Mouse (Mus musculus): ENCODE measurements at regions not wholly inside any gene's neighbourhood (a gene's known extent, or its start where the extent isn't known, plus 50 kb on each side); places are given as distances from the start of the nearest gene placed in this dataset.

DNA sequence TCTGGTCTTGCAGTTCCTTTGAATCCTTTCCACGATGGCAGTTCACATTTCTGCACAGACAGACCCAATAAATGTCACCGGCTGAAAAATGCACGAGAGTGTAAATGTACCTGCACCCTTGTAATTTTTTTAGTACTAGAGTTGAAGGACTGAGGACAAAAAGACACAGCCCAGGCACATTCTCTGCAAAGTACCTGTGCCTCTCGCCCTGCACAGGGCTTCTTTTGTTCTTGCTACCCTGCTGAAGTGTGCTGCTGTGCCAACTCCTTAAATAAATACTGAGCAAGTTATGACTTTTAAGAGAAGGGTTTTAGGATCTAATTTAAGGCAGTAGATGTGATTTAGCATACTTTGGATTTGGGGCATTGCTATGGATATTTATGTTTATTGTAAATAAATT, 118.5 kb upstream of the Mast4 start:
- WGBS = 77% methylated on average over 4 of the region's 4 CpGs
- no peak for ATAC-seq (ENCODE audit: low FRiP score, low TSS enrichment)
- H3K27ac ChIP-seq (ENCODE audit: low read length) = no peak overlapping the region
- H3K4me1 ChIP-seq (ENCODE audit: insufficient read depth, low read length) = no peaks in the 10 kb centered on the region
- no peaks in the 10 kb centered on the region for H3K9me3 ChIP-seq (ENCODE audit: low read length)
- H3K36me3 ChIP-seq (ENCODE audit: insufficient read depth, low read length) = no peaks in the 10 kb centered on the region
- no peak overlapping the region for H3K9ac ChIP-seq (replicated peaks; ENCODE audit: low read length)
- no peak overlapping the region for H3K4me3 ChIP-seq (ENCODE audit: low read length)
- no peak overlapping the region for H3K4me2 ChIP-seq (replicated peaks; ENCODE audit: low read depth, low read length)
- no peaks in the 10 kb centered on the region for H3K27me3 ChIP-seq (ENCODE audit: insufficient read depth, low read length)

DNA sequence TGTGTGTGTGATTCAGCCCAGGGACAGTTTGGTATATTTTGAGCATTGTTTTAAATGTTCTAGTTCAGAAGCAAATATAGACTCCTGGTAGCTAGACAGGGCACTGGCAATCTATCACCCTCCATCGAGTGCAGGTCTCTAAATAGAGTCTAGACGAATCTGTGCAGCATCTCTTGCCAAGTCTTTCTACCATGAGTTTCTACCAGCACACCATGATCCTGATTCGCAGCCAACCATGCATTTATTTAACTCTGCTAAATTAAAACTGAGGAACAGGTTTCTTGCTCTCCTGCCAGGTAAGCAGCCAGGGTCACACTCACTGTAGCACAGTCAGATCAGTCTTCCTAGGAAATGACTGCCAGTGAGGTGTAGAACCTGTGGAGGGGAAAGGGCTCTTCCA, 96.3 kb upstream of the Mast4 start:
- Histone ChIP-seq H3K4me1 (ENCODE audit: insufficient read depth, low read length) (no peaks in the 10 kb centered on the region), H3K9me3 (ENCODE audit: low read length) (no peaks in the 10 kb centered on the region), H3K4me3 (ENCODE audit: low read length) (no peak overlapping the region), H3K4me2 (replicated peaks; ENCODE audit: low read depth, low read length) (no peak overlapping the region), H3K9ac (replicated peaks; ENCODE audit: low read length) (no peak overlapping the region), H3K36me3 (ENCODE audit: insufficient read depth, low read length) (no peaks in the 10 kb centered on the region), H3K27me3 (ENCODE audit: insufficient read depth, low read length) (no peaks in the 10 kb centered on the region), H3K27ac (ENCODE audit: low read length) (no peak overlapping the region)
- WGBS = 81% methylated on average over 3 of the region's 3 CpGs
- no peak for ATAC-seq (ENCODE audit: low FRiP score, low TSS enrichment)

DNA sequence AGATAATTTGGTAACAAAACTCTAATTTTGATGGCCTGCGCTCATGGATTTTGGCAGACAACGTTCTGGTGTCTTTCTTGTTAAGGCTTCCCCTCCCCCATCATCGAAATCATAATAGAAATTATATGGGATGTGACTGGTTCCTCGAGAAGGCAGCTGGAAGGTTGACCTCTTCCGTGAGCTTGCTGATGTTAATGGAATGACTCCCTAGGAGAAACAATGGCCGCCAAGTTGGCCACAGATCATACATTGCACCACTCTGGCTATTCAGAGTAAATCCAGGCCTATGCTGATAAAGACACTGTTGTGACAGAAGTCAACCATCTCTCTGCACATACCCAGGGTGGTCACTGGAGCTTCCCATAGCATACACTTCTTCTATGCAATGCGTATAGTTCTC, 89.7 kb upstream of the Mast4 start:
- Histone ChIP-seq H3K9me3 (ENCODE audit: low read length) (no peaks in the 10 kb centered on the region), H3K4me3 (ENCODE audit: low read length) (no peak overlapping the region), H3K9ac (replicated peaks; ENCODE audit: low read length) (no peak overlapping the region), H3K4me2 (replicated peaks; ENCODE audit: low read depth, low read length) (no peak overlapping the region), H3K27ac (ENCODE audit: low read length) (no peak overlapping the region), H3K27me3 (ENCODE audit: insufficient read depth, low read length) (no peaks in the 10 kb centered on the region), H3K36me3 (ENCODE audit: insufficient read depth, low read length) (no peaks in the 10 kb centered on the region), H3K4me1 (ENCODE audit: insufficient read depth, low read length) (no peaks in the 10 kb centered on the region)
- ATAC-seq (ENCODE audit: low FRiP score, low TSS enrichment) = no peak
- WGBS = 83% methylated on average over 7 of the region's 7 CpGs

DNA sequence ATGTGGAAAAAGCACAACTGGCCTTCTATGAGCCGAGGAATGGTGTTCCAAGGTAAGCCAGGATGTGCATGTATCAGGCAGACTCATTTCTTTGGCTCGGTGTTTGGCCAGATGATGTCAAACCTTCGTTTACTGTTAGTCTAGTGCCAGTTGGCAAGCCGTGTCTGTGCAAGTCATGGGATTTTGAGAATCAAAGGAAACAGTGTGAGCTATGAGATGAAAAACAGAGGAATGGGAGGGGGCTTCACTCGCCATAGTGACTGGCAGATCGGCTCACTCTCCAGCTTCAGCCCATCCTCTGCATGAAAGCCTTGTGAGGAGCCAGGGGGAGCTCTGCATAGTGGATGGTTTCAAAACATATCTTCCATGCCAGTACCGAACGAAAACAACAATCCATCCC, 89.1 kb upstream of the Mast4 start:
- H3K36me3 ChIP-seq (ENCODE audit: insufficient read depth, low read length) = no peaks in the 10 kb centered on the region
- H3K4me1 ChIP-seq (ENCODE audit: insufficient read depth, low read length) = no peaks in the 10 kb centered on the region
- H3K4me2 ChIP-seq (replicated peaks; ENCODE audit: low read depth, low read length) = no peak overlapping the region
- no peak for ATAC-seq (ENCODE audit: low FRiP score, low TSS enrichment)
- H3K9me3 ChIP-seq (ENCODE audit: low read length) = no peaks in the 10 kb centered on the region
- no peaks in the 10 kb centered on the region for H3K27me3 ChIP-seq (ENCODE audit: insufficient read depth, low read length)
- no peak overlapping the region for H3K4me3 ChIP-seq (ENCODE audit: low read length)
- no peak overlapping the region for H3K9ac ChIP-seq (replicated peaks; ENCODE audit: low read length)
- H3K27ac ChIP-seq (ENCODE audit: low read length) = no peak overlapping the region
- WGBS = 93% methylated on average over 8 of the region's 8 CpGs

DNA sequence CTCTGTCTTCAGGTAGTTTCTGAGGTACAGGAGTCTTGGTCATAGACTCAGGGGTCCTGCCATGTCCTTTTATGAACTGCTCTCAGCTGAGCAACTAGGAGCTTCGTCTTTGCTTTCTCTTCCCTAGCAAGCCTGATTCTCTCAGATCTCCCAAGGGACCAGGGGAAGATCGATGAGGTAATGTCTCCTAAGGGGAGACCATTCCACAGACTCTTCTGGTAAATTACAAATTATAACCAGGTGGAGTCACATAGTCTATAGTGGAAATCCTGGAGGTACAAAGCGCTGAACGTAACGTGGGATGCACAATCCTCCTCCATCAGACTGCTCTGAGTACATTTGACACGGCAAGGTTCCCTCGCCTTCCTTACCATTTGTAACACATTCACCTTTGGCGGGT, 88.7 kb upstream of the Mast4 start:
- no peaks in the 10 kb centered on the region for H3K36me3 ChIP-seq (ENCODE audit: insufficient read depth, low read length)
- no peak overlapping the region for H3K4me3 ChIP-seq (ENCODE audit: low read length)
- WGBS = 92% methylated on average over 8 of the region's 8 CpGs
- ATAC-seq (ENCODE audit: low FRiP score, low TSS enrichment) = no peak
- H3K27ac ChIP-seq (ENCODE audit: low read length) = no peak overlapping the region
- H3K9me3 ChIP-seq (ENCODE audit: low read length) = no peaks in the 10 kb centered on the region
- no peaks in the 10 kb centered on the region for H3K27me3 ChIP-seq (ENCODE audit: insufficient read depth, low read length)
- H3K9ac ChIP-seq (replicated peaks; ENCODE audit: low read length) = no peak overlapping the region
- no peaks in the 10 kb centered on the region for H3K4me1 ChIP-seq (ENCODE audit: insufficient read depth, low read length)
- no peak overlapping the region for H3K4me2 ChIP-seq (replicated peaks; ENCODE audit: low read depth, low read length)

DNA sequence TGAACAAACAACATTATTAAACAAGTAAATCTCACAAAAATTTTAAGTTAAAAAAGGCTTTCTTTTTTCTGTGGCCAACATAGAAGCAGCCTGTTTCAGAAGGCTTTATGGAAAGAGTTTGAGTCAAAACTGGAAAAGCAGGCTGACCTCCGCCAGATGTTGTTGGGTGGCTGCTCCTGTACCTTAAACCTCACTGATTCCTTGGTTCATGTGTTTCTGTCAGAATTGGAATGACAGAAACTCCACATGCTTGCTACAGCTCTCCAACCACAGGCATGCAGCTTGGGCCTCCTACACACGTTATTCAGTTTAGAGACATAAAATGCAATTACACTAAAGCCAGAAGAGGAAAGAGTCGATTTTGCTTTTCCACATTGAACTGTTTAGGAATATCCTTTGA, 84.8 kb upstream of the Mast4 start:
- H3K4me3 ChIP-seq (ENCODE audit: low read length) = no peak overlapping the region
- ATAC-seq (ENCODE audit: low FRiP score, low TSS enrichment) = no peak
- H3K4me1 ChIP-seq (ENCODE audit: insufficient read depth, low read length) = no peaks in the 10 kb centered on the region
- no peaks in the 10 kb centered on the region for H3K27me3 ChIP-seq (ENCODE audit: insufficient read depth, low read length)
- H3K4me2 ChIP-seq (replicated peaks; ENCODE audit: low read depth, low read length) = no peak overlapping the region
- H3K36me3 ChIP-seq (ENCODE audit: insufficient read depth, low read length) = no peaks in the 10 kb centered on the region
- WGBS = 57% methylated on average over 3 of the region's 3 CpGs
- no peak overlapping the region for H3K9ac ChIP-seq (replicated peaks; ENCODE audit: low read length)
- H3K27ac ChIP-seq (ENCODE audit: low read length) = no peak overlapping the region
- H3K9me3 ChIP-seq (ENCODE audit: low read length) = no peaks in the 10 kb centered on the region

DNA sequence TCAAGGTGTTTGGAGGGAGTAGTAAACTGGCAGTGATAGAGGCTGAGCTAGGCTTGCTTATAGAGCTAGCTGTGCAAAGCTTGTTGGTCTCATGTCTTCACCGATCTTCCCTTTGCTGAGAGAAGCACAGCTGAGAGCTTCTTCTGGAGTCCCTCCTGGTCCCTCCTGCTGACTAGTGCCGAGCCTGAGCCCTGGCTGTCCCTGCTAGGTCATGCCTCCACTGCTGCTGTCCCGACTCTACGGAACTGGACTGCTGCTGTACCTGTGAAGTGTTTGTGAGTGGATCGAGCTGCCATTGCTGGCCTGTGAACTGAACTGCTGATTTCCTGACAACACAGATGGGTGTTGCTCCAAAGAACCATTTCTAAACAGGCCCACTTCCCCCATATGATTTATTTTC, 83.0 kb upstream of the Mast4 start:
- H3K9ac ChIP-seq (replicated peaks; ENCODE audit: low read length) = no peak overlapping the region
- no peak overlapping the region for H3K27ac ChIP-seq (ENCODE audit: low read length)
- no peaks in the 10 kb centered on the region for H3K9me3 ChIP-seq (ENCODE audit: low read length)
- no peaks in the 10 kb centered on the region for H3K27me3 ChIP-seq (ENCODE audit: insufficient read depth, low read length)
- 77% methylated on average over 5 of the region's 5 CpGs for WGBS
- no peaks in the 10 kb centered on the region for H3K4me1 ChIP-seq (ENCODE audit: insufficient read depth, low read length)
- no peak overlapping the region for H3K4me2 ChIP-seq (replicated peaks; ENCODE audit: low read depth, low read length)
- H3K4me3 ChIP-seq (ENCODE audit: low read length) = no peak overlapping the region
- no peaks in the 10 kb centered on the region for H3K36me3 ChIP-seq (ENCODE audit: insufficient read depth, low read length)
- no peak for ATAC-seq (ENCODE audit: low FRiP score, low TSS enrichment)

DNA sequence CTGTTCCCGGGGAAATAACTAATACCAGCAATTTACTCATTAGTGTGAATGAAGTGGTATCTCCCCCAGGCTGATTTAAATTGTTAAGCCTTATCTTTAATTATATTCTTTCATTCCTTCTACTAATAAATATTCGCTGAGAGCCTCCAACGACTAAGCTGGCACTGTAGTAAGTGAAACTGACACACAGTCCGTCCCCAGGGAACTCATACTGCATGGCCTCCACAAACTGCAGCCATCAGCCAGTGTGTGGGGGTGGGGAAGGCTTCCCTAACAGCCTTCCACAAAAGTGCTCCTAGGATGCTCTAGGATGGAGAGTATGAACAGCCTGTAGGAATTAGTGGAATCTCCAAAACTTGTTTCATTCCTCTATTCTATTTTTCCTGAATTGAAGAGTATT, 81.0 kb upstream of the Mast4 start:
- no peaks in the 10 kb centered on the region for H3K36me3 ChIP-seq (ENCODE audit: insufficient read depth, low read length)
- H3K9ac ChIP-seq (replicated peaks; ENCODE audit: low read length) = no peak overlapping the region
- 74% methylated on average over 4 of the region's 4 CpGs for WGBS
- H3K27ac ChIP-seq (ENCODE audit: low read length) = no peak overlapping the region
- no peaks in the 10 kb centered on the region for H3K4me1 ChIP-seq (ENCODE audit: insufficient read depth, low read length)
- ATAC-seq (ENCODE audit: low FRiP score, low TSS enrichment) = no peak
- H3K4me2 ChIP-seq (replicated peaks; ENCODE audit: low read depth, low read length) = no peak overlapping the region
- H3K4me3 ChIP-seq (ENCODE audit: low read length) = no peak overlapping the region
- H3K9me3 ChIP-seq (ENCODE audit: low read length) = no peaks in the 10 kb centered on the region
- no peaks in the 10 kb centered on the region for H3K27me3 ChIP-seq (ENCODE audit: insufficient read depth, low read length)

DNA sequence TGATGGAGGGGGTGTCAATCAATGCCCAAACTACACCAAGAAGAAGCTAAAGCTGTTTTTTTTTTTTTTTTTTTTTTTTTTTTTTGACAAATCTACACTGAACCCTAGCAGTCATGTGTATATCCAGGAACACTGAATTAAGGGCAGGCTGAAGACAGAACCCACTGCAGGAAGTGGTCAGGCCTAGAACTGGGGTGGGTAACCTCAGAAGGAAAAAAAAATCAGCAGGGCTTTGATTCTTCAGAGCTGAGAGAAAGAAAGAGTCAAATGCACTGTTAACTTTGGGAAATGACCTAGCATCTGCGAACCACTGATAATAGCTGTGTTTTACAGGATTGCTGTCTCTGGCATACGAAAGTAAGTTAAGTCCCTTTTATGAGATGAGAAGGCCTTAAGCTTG, 78.3 kb upstream of the Mast4 start:
- no peak overlapping the region for H3K9ac ChIP-seq (replicated peaks; ENCODE audit: low read length)
- H3K36me3 ChIP-seq (ENCODE audit: insufficient read depth, low read length) = no peaks in the 10 kb centered on the region
- H3K4me3 ChIP-seq (ENCODE audit: low read length) = no peak overlapping the region
- H3K27me3 ChIP-seq (ENCODE audit: insufficient read depth, low read length) = no peaks in the 10 kb centered on the region
- H3K27ac ChIP-seq (ENCODE audit: low read length) = no peak overlapping the region
- no peaks in the 10 kb centered on the region for H3K4me1 ChIP-seq (ENCODE audit: insufficient read depth, low read length)
- no peak overlapping the region for H3K4me2 ChIP-seq (replicated peaks; ENCODE audit: low read depth, low read length)
- WGBS = 88% methylated on average over 2 of the region's 2 CpGs
- ATAC-seq (ENCODE audit: low FRiP score, low TSS enrichment) = no peak
- no peaks in the 10 kb centered on the region for H3K9me3 ChIP-seq (ENCODE audit: low read length)

DNA sequence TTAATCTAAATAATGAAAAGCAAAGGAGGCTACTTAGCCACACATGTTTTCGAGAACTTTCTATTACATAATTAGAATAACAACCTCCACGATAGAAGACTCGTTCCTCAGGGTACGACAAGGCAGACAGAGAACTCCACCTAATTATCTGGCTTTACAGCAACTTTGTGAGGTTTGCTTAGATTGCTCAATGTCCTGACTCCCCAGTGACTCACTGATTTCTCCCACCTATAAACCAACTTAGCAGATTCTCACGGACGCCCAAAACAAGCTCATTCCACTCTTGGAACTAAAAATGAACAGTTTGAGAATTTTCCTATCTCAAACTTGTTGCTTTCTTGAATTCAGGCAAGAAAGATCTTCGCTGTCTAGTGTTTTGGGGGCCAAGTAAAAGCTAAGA, 75.0 kb upstream of the Mast4 start:
- H3K9me3 ChIP-seq (ENCODE audit: low read length) = no peaks in the 10 kb centered on the region
- no peak overlapping the region for H3K9ac ChIP-seq (replicated peaks; ENCODE audit: low read length)
- H3K4me1 ChIP-seq (ENCODE audit: insufficient read depth, low read length) = no peaks in the 10 kb centered on the region
- no peaks in the 10 kb centered on the region for H3K27me3 ChIP-seq (ENCODE audit: insufficient read depth, low read length)
- no peaks in the 10 kb centered on the region for H3K36me3 ChIP-seq (ENCODE audit: insufficient read depth, low read length)
- ATAC-seq (ENCODE audit: low FRiP score, low TSS enrichment) = no peak
- H3K4me2 ChIP-seq (replicated peaks; ENCODE audit: low read depth, low read length) = no peak overlapping the region
- H3K4me3 ChIP-seq (ENCODE audit: low read length) = no peak overlapping the region
- 70% methylated on average over 7 of the region's 7 CpGs for WGBS
- no peak overlapping the region for H3K27ac ChIP-seq (ENCODE audit: low read length)

DNA sequence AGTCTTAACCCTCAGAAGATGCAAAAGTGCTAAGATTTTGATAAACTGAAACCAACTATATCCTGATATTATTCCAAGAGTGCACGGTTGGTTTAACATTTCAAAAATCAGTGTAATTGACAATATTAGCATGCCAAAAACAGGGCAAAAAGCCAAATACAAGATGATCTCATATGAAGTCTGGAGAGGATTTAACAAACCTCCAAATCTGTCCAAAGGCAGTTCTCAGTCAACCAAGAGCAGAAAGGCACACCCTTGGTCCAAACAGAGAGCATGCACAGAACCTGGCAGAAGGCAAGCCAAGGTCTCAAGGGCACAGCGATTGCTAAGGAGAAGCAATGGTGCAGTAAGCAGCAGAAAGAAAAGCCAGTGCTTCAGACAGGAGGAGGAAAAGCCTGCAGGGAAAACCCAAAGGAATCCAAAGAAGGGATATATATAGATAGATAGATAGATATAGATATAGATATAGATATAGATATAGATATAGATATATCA, 62.3 kb upstream of the Mast4 start:
- Histone ChIP-seq H3K9me3 (ENCODE audit: low read length) (no peaks in the 10 kb centered on the region), H3K27ac (ENCODE audit: low read length) (no peak overlapping the region), H3K36me3 (ENCODE audit: insufficient read depth, low read length) (no peaks in the 10 kb centered on the region), H3K4me1 (ENCODE audit: insufficient read depth, low read length) (no peaks in the 10 kb centered on the region), H3K4me3 (ENCODE audit: low read length) (no peak overlapping the region), H3K27me3 (ENCODE audit: insufficient read depth, low read length) (peaks cover 2% of the 10 kb centered on the region; the same call in 1 of the 2 replicates), H3K9ac (replicated peaks; ENCODE audit: low read length) (no peak overlapping the region), H3K4me2 (replicated peaks; ENCODE audit: low read depth, low read length) (no peak overlapping the region)
- 87% methylated on average over 2 of the region's 2 CpGs for WGBS
- no peak for ATAC-seq (ENCODE audit: low FRiP score, low TSS enrichment)

Data from kidney, embryonic 16.5 days (tissue).